Mouse (Mus musculus) heart, postnatal 25 days (tissue): ENCODE results near the gene Sord. TPM values are rescaled to one million over a fixed set of nuclear protein-coding genes. Genes with fewer than 3 reads are reported as not detected.
"Not testable (repeated sequence)": the region's sequence is repeated elsewhere in the genome, so short reads cannot be mapped to it uniquely, and the experiment has no call there.

ENCODE experiments used
- DNase-seq: peaks from one replicate; pipeline ENCODE4 v3.0.0; 2022; ENCODE audit warnings: low spot score
- intact Hi-C: fragments of 180-260 bp; cut with DNase I; formaldehyde crosslinking; loops from one replicate; pipeline ENCODE4 v1.15.1; 2025
- total RNA-seq, 2 experiments: library from RNA; stranded (reverse); gene quantifications; 2 replicates each; pipeline ENCODE4 v1.2.3; 2021

Sord gene
- 100 to 1,000 TPM; 120 to 128 TPM for total RNA-seq

DNA sequence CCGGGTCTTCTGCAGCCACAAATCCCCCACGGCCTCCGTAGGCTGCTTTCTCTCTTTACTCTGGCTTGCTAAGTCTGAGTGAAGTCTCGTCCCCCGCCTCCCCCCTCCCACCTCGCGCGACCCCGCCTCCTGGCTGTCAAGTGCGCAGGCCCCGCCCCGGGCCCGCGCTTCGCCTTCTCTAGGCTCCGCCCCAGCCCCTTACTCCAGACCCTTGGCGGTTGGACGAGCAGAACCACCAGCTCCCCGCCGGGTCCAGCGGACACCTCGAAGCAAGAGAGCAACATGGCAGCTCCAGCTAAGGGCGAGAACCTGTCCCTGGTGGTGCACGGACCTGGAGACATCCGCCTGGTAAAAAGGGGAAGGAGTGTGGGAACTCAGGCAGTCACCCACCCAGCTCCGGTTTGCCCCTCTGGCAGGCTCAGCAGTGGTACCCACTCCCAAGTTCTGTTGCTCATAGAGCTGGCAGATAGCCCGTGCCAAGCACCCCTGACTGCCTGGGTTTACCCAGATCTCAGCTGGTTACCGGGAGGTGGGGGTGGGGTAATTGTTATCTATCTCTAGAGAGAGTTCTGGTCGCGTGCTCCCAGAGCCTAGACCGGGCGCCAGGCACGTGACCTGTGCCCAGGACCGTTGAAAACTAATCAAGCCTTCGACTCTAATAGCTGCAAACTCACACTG, at the start of gene Sord:
TSS of gene Sord (plus strand) at position 139 of the 678 bp plus-strand sequence.
- intact Hi-C loops, result no loop called here

DNA sequence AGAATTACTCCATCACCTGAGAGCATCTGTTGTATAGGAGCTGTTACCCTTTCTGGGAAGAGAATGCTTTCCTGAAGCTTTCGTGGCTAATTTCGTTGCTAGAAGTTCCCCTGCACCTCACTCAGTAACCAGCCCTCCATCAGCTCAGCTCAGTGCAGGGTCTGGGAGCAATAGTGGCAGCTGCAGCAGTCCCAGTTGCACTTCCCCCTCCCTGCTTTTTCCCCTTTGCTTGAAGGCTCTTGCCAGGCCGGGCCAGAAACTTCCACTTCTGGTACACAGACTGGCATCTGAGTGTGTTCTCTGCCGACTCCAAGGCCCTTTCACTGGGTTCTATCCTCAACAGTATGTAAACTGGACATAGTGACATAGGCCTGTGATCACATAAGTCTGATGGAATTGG, 49.5 kb upstream of the Sord start:
- intact Hi-C loops, result no loop called here
- no peak for DNase-seq

More for the DNA sequence above, at the start of gene Sord:
- DNase-seq, result peak; percentile 53

DNA sequence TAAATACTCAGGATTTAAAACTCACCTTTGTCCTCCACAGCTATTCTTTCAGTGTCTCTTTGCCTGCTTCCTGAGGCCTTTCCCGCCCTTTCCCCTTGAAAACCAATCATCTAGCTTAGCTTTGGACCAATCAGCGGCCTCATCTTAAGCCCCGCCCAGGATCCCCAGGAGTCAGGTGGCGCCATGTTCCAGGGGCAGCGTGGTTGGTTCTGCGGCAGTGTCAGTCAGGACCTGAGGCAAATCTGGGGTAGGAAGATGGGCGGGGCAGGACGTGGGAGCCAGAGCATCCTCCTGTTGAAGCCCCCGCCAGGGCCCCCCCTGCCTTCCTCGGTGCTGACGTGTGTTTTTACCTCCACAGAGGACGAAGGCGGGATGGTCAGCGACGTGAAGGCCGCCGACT, 48.4 kb upstream of the Sord start, which contains the start of the genes Patl2 and Terb2:
TSS of gene Patl2 (minus strand) at position 84 of the 400 bp plus-strand sequence.
TSS of gene Terb2 (plus strand) at position 167 of the 400 bp plus-strand sequence.
- no peak for DNase-seq
- intact Hi-C loops, result no loop called here

DNA sequence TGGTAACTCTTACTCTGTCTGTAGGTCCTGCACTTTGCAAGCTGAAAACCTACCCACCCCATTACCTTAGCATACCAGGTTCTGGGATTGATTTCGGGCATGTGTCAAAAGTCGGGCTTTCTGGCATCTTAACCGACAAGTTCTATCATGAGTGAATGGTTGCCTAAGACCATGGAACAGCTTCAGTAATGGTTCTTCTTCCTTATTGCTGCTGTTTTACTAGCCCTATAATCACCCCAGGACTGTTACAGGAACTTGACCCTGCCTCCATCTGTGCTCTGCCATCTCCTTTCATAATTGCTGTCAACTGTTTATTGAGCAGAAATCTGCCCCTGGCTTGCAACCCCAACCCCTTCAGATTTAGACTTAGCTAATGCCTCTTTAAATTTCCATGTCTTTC, 47.8 kb upstream of the Sord start:
- no peak for DNase-seq
- intact Hi-C loops, result no loop called here

DNA sequence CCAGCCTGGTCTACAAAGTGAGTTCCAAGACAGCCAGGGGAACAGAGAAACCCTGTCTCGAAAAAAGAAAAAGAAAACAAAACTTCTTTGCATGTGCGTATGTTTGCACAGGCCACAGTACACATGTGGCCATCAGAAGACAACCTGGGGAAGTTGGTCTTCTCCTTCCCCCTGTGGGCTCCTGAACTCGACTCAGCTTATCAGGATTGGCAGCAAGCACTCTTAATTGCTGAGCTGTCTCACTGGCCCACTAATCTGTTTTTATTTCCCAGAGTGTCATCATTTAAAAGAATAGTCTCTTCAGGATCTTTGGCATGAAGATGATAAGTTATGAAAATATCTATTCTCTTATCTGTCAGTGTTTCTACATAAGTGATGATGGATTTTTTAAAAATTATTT, 42.7 kb upstream of the Sord start:
- intact Hi-C loops, result loop anchor here (5.0 to 10.0 kb wide), 2 partner anchors 173 to 275 kb away; partner anchors contain the start of gene Shf
- no peak for DNase-seq

DNA sequence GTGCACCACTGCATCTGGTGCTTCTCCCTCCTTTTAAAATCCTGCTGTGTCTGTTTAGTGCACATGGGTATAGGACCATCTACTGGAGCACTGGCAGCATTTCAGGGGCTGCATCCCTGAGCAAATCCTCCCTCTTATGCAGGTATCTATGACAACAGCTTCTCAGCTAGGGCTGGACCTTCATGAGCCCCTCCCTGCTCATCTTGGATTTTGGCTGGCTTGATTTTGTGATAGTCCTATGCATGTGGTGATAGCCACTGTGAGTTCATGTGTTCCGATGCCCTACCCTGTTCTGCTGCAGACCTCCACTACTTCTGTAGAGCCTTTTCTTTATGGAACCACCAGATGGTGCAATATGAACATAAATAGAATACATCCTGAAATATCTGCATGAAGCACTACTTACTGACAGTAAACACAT, 40.0 kb upstream of the Sord start:
- intact Hi-C loops, result loop anchor here (2.0 to 10.0 kb wide), 5 partner anchors 50 to 364 kb away; partner anchors contain the start of gene Shf
- no peak for DNase-seq

DNA sequence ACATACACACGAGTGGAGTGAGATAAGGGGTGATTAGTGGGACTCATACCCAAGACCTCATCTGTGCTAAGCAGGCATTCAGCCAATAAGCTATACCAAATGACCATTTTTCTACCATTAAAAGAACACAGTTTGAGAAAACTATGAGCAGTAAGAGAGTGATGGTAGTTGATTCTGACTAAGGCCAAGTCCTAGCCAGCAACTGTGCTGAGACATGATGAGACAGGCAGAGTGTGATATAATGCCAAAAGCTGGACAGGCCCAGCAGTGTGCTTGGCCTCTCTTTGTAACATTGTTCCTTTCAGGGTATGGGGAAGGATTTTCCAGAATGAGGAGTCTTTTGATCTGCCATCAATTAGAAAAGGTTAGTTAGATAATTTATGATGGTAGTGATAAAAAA, 33.0 kb upstream of the Sord start:
- intact Hi-C loops, result no loop called here
- DNase-seq, result no peak

DNA sequence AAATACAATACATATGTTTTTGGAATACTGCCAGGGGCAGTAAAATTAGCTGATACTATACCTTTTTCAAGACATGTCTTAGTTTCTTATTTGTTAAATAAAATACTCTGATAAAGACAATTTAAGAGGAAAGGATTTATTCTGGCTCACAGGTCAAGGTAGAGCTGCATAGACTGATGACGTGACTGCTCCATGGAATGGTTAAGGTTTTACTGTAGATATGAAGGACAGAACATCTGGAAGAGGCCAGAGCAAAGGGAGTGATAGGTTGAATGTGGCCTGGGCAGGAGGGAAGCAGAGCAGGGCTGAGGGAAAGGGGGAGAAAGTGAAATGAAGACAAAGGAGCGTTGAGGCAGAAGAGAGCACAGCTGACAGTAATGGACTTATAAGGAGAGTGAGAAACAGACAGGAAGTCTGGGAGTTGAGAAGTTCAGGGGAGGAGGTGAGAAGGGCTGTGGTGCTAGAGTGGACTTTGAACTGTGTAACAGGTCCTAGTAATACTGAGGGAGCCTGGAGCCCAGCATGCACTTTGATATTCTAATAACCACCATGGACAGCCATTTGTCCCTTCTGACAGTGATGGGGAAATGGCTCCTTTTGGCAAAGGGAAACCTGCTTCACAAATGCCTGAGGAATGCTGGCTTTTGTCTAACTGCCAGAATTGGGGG, 28.0 kb upstream of the Sord start:
- intact Hi-C loops, result no loop called here

DNA sequence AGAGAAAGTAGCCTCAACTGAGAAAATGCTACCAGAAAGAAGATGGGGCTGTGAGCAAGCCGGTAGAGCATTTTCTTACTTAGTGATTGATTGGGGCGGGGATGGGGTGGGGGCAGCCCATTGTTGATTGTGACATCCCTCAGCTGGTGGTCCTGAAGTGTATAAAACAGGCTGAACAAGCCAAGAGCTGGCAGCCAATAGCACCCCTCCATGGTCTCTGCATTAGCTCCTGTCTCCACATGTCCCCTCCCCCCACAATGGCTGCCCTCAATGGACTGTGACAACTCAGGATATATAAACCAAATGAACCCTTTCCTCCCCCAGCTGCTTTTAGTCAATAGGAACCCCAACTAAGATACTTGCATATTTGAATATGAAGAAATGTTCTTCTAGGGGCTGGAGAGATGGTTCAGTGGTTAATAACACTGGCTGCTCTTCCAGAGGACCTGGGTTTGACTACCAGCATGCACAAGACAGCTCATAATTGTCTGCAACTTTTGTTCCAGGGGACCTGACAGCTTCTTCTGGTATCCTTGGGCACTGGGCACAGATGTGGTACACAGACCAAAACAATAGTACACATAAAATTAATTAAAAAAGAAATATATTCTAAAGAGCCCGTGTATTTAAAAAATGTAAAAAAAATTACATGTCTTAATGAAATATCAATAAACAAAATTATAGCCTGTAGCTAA, 23.9 kb upstream of the Sord start:
- no peak for DNase-seq
- intact Hi-C loops, result no loop called here

More for the DNA sequence above, 28.0 kb upstream of the Sord start:
- no peak for DNase-seq

DNA sequence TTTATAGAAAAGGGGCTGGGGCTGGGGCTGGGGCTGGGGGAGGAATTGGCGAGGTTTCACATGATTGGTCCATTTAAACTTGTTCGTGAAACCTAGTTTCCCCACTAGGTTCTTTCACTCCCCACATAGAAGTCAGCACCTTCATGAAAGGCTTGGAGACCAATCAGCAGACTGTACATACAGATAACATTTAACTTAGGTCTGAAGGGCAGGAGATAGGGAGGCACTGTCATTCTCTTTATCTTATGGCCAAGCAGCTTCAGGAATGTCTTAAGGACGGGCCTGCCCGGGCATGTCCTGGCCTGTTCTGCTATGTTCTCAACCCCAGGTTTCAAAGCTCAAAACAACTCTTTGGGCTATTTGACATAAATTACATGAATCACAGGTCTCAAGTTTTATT, 17.5 kb upstream of the Sord start:
- intact Hi-C loops, DNase-seq: not testable (repeated sequence)

DNA sequence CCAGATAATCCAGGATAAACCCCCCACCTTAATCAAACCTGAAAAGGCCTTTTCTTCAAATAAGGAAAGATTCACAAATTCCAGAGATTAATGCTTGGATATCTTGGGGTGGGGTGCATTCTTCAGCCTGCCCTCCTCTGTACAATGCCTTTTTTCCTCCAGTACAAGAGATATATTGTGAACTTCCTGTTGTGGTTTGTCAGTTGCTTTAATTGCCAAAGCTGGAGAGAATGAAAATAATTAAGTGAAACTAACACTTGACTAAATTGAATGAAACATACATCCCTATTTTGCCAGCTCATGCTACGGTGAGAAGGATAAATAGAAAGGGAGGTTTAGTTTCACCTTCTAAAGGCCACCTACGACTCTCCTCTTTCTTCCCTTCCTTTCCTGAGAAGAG, 16.3 kb upstream of the Sord start:
- intact Hi-C loops, result no loop called here
- DNase-seq, result no peak

DNA sequence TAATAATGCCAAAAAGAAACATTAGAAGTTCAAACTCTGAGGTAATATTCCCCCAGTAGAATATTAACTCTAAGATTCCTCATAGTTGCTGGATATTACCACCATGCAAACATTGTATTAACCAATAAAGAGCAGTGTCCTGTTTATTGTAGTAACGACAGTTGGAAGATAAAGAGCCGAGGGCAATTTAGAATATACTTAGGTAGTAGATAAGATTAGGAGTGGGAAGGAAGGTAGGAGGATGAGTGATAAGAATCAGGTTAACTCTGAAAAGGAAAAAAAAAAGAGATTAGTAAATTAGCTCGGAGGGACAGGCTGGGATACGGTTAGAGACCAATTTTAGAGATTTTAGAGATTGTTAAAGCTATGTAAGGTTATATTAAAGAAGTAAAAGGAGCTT, 13.2 kb upstream of the Sord start:
- intact Hi-C loops, result no loop called here
- DNase-seq, result no peak

DNA sequence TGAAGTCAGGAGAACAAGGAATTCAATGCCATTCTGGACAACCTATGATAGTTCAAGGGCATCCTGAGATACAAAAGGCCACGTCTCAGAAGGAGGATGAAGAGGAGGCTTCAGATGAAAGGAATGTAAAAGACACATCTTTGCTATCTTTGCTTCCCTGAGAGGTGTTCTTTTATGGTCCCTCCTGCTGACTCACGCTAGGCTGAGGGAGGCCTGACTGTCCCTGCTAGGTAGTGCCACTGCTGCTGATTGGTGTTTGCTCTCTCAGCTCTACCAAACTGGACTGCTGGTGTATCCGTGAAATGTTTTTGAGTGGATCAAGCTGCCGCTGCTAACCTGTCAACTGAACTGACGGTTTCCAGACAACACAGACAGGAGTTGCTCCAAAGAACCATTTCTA, 12.8 kb upstream of the Sord start:
- no peak for DNase-seq
- intact Hi-C loops, result no loop called here

DNA sequence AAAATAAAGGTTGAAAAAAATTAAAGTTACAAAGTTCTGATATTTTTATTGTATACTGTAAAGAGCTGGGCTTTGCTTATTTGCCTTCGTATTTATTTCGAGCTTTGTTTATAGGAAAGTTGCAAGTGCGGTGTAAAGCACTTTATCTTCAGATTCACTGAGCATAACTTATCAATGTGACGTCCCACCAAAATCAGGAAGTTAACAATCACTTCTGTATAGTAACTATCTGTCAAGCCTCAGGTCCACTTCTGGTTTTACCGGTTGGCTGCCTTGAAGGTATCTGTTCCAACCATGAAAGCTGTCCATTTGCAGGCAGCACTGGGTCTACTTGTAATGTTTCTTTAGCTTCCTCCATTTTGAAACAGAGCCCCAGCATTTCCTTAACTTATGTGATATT, 12.3 kb upstream of the Sord start:
- no peak for DNase-seq
- intact Hi-C loops, result no loop called here

DNA sequence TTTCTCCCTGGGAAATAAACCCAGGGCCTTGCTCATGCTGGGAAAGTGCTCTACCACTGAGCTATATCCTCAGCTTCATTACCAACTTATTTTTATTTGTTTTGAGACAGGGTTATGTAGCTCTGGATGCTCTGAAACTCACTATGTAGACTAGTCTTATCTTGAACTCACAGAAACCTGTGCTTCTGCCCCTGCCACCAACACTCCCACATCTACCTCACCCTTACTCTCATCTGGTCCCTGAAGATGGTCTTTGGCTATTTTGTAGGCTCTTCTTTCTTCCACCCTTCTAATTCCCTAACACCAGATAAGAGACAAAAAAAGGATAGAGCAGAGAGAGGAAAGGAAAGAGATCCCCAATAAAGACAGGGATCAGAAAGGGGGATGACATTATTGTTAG, 10.9 kb upstream of the Sord start:
- intact Hi-C loops, result no loop called here
- no peak for DNase-seq

DNA sequence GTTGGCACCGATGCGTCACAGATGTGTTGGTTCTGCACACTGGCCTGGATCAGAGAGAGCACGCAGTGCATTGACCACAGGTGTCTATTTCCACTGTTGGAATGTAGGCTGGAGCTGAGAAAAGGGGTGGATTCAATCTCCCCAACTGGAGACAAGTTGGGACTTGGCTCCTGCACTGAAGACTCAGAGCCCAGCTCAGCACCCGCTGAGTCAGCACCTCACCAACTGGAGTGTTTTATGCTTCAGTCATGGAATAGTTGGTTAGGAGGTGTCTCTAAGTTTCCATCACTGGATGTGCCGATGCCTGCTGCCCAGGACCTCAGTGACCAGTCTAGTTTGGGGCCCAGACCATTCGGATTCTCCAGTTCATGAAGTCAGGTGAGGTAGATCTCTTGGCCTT, 4.2 kb upstream of the Sord start:
- no peak for DNase-seq
- intact Hi-C loops, result no loop called here

DNA sequence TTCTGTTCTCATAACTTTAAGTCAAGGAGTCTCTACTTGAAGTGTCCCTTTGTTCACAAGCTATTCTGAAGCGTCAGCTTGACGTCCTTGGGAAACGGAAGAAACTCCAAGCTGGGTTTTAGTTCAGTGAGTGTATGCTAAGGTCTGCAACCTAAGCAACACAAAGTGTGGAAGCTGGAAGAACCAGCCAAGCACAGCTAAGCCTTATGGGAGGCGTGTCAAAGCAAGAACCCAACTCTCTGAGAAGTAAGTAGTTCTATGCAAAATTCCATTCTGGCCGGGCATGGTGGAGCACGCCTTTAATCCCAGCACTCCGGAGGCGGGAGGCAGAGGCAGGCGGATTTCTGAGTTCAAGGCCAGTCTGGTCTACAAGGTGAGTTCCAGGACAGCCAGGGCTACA, 2.9 kb upstream of the Sord start:
- intact Hi-C loops, result no loop called here

DNA sequence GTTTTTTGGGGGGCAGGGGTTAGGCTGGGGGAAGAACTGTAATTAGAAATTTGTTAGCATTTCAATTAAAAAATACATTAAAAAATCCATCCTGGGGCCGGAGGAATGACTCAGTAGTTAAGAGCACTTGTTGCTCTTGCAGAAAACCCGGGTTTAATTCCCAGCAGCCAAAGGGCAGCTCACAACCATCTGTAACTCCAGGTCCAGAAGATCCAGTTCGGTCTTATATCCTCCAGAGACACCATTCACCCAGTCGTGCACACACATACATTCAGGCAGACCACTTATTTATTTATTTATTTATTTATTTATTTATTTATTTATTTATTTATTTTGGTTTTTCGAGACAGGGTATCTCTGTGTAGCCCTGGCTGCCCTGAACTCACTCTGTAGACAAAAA, 1.2 kb upstream of the Sord start:
- DNase-seq, result no peak
- intact Hi-C loops, result no loop called here

More for the DNA sequence above, 2.9 kb upstream of the Sord start:
- DNase-seq, result no peak

DNA sequence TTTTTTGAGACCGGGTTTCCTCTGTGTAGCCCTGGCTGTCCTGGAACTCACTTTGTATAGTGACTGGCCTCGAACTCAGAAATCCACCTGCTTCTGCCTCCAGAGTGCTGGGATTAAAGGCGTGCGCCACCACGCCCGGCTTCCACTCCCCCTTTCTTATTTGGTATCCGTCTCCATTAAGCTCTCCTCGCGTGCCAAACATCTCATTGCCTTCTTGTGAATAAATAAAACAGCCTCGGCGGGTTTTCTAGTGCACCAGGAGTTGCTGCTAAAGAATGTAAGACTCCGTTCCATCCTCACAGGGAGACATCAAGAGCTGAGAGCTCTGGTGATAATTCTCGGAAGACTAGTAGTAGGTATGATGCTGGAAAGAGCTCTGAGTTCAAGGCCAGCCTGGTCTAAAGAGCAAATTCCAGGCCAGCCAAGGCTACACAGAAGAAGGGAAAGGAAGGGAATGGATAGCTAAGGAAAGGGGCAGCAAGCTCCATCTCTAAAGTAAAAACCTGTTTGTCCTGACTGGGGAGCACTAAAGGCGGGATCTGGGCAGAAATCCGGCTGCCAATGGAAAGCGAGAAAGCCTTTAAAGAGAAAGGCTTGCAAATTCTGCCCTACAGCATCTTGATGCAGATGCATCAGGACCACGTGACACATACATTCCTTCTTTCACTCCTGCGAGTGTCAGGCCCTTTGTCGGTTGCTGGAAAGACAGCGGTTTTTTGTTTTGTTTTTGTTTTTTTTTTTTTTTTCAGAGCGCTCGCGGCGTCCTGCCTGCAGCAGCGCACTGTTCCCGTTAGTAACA, 591 bp upstream of the Sord start:
- no peak for DNase-seq
- intact Hi-C loops, result no loop called here

DNA sequence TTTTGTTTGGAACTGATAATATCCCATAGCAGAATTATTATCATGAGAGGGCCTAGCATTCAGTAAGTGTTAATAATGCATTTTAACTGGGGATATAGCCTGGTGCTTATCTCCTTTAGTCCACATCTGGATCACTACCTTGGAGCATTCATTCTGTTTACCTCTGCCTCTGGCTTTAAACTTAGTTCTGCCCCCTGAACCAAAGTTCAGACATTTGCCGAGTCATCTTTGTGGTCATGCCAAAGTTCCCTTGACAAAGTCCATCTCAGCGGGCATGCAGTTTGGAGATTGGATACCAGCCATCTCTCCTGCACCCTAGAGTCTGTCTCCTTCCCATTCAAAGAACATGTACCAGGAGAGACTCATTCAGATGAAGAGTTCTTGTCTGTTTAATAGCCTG, 876 bp downstream of the Sord start:
- no peak for DNase-seq
- intact Hi-C loops, result no loop called here
